Mouse (Mus musculus): ENCODE data around the gene Pald1. TPM values are rescaled to one million over a fixed set of nuclear protein-coding genes. Genes with fewer than 3 reads are reported as not detected.
A peak's percentile ranks its signal among the peaks of the same experiment; 100 is the strongest.

The Pald1 gene
- total RNA-seq (2021): 10 to 100 TPM; 18.5 to 28.3 TPM
- long read RNA-seq, experiment 1, full-length matches to known transcripts: 13 of 57 reads
- long read RNA-seq, experiment 1, partial matches to known transcripts: 10 of 57 reads
- long read RNA-seq, experiment 1, other reads (novel, unspliced or antisense): 34 of 57 reads
- long read RNA-seq, experiment 2, full-length matches to known transcripts: 8 of 48 reads
- long read RNA-seq, experiment 2, partial matches to known transcripts: 9 of 48 reads
- long read RNA-seq, experiment 2, other reads (novel, unspliced or antisense): 31 of 48 reads

DNA sequence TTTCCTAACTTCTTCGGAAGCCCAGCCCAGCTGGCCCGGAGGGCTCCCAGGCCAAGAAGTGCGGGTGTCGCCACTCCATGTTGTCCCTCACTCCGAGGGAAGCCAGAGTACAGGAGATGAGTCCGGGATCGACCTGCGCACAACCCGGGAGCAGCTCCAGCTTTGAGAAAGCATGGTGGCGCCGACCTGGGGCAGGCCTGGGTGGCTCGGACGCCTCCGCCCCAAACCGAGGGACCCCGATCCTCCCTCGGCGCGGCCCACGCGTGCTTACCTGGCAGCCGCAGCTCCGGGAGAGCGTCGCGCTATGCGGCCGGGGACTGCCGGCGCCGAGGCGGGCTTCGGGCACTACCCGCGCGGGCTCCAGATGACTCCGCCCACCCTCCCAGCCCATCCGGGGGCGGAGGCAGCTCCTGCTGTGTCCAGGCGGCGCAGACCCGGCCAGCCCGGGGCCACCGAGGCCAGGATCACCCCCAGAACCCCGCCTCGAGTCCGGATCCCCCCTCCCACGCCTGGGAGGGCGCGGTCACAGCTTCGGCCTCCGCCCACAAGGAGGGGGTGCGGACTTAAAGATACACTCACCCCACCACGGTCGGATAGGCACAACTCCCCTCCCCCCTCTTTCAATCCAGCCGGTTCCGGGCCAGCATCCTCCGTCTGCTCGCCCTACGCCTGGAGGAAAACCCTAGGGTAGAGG, at the start of gene Pald1:
TSS of gene Pald1 (minus strand) at position 510 of the 694 bp plus-strand sequence.
- DNase-seq: peak; percentile 74

DNA sequence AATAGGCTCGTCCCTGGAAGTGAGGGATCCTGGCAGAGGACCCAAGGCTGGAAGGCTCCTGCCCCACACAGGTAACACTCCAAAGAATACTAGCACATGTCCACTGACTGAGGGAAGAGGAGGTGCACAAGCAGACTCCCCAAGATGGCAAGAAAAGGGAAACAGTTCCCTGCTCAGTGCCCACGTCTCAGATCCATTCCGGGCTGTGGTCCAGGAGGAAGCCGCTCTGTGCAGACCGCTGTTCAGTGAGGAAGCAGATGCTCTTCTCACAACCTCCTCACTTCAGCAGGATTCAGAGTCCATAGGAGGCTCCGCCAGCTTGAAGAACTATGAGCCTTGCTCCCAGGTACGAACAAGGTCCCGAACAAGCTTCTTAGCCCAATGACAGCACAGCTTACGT, 48.0 kb upstream of the Pald1 start:
- DNase-seq: no peak

DNA sequence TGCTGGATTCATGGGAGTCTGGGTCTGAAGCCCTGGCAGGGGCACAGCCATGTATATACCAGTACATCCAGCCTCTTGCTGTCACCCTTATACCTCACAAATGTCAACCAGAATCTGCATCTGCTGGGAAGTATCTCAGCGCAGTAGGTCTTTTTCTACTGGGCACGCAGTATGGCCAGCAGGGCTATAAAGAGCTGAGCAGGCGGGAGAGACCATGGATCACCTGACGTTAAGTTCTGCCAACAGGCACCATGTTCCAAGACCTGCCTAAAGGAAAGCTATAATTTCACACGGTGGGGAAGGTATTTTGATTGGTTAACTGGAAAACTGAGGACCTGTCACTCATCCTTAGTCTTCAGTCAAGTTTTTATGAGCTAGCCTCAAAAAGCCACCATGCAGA, 45.7 kb upstream of the Pald1 start:
- DNase-seq: no peak

DNA sequence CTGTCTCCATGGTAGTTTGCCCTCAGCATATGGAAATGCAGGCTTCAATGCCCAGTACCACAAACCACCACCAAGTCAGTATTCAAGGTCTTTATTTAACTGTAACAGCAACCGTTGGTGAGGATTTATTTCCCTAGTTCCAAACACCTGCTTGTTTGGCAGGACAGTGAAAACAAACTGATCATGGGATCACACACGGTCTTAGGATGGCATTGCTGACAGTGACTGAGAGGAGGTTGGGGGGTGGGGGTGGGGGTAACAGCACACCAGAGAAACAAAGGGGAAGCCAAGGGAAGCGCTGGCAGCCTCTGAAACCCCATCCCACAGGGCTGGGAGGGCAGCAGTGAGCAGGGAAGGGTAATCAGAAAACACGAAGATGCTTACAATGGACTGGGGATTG, 45.1 kb upstream of the Pald1 start:
- DNase-seq: no peak

DNA sequence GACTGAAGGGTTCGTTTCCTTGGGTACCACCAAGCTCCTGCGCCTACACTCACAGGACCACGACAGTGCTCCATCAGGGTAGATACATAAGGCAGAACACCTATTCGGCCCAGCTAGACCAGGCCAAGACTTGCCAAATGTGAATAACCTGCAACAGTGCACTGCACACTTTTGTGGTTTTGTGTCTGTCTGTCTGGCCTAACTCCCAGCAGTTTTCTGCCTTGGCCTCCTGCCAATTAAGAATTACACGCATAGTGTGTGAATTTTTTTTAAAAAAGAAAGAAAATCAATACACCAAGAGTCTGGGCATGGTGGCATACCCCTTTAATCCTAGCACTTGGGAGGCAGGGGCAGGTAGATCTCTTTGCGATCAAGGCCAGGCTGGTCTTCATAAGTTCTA, 44.6 kb upstream of the Pald1 start:
- DNase-seq: no peak

DNA sequence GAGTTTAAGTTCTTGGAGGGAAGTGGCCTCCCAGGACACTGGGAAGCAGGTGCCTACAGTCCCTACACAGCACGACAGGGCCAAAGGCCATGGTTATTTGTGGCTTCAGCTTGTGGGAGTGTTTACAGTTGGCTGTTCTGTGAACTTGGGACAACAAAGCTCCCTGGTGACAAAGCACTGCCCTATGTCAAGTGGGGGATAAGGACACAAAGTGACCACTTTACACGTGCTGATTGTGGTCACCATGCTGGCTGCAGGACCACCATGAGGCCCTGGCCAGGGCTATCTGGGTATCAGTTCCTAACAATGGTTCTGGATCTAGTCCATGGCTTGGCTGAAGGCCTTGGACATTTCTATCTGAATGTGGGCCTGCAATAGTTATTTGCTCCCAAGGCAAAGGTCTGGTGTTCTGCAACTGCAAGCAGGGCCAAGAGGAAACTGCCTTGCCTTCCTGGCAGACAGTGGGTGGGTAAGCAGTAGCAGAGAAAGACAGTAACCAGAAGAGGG, 43.0 kb upstream of the Pald1 start:
- DNase-seq: no peak

DNA sequence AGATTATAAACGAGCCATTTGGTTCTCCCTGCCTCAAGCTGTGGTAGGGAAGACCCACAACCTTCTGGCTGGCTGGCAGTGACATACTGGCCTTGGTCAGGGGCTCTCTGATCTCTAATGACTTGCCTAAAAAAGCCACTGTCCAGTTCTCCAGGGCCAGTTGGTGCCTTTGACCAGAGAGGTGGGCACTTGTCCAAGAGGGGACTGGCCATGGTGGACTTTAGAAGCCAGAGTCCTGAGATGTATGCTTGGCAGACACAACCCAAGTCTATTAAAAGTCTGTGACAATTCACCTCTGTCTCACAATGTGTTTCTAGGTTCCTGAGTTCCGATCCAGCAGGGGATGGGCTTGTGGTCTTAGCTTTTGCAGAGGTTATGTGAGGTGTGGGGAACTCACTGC, 41.7 kb upstream of the Pald1 start:
- DNase-seq: no peak

DNA sequence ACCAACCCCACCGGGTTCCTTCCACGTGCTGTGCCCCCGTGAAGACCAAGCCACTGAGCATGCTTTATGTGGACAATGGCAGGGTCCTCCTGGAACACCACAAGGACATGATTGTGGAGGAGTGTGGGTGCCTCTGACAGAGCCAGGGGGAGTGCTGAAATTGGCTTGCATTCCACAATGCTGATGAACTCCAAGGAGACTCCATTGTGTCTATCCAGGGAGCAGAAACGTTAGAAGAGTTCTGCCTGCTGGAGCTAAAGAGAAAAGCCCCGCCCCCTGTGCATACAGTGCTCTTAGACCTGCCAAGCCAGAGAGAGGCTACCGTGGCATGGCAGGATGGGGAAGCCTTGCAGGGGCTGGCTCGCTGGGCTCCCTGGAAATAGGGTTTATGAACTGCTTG, 41.2 kb upstream of the Pald1 start:
- no peak for DNase-seq

DNA sequence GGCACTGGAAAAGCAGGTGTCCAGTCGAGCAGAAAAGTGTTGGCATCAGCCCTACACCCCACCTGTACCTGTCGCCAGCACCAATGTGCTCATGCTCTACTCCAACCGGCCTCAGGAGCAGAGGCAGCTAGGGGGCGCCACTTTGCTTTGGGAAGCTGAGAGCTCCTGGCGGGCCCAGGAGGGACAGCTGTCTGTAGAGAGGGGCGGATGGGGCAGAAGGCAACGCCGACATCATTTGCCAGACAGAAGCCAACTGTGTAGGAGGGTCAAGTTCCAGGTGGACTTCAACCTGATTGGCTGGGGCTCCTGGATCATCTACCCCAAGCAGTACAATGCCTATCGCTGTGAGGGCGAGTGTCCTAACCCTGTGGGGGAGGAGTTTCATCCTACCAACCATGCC, 40.0 kb upstream of the Pald1 start:
- DNase-seq: peak; percentile 60

DNA sequence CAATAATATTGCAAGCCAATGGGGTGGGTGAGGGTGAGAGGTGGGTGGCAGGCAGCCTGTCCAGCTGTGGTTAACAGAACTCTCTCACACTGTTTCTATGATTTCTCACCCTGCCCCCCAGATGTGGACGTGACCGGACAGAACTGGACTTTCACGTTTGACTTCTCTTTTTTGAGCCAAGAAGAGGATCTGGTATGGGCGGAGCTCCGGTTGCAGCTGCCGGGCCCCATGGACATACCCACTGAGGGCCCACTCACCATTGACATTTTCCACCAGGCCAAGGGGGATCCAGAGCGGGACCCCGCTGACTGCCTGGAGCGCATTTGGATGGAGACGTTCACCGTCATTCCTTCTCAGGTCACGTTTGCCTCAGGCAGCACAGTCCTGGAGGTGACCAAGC, 39.5 kb upstream of the Pald1 start:
- no peak for DNase-seq

DNA sequence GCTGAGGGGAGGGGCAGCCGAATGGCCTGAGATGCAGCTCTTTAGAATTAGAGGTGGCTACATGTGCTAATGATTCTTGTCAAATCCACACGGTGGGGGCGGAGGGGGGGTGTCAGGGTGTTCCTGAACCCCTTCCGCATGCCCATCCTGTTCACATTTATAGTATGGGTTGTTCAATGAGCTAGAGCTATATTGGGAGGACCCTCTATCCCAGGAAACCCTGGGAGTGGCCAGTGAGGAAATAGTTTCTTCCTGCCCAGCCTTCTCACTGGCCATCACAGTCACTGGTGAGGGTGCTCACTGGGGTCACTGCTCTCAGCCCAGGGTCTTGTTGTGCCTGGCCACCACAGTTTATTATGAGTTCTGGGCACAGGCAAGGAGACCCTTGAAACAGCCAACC, 36.7 kb upstream of the Pald1 start:
- no peak for DNase-seq

DNA sequence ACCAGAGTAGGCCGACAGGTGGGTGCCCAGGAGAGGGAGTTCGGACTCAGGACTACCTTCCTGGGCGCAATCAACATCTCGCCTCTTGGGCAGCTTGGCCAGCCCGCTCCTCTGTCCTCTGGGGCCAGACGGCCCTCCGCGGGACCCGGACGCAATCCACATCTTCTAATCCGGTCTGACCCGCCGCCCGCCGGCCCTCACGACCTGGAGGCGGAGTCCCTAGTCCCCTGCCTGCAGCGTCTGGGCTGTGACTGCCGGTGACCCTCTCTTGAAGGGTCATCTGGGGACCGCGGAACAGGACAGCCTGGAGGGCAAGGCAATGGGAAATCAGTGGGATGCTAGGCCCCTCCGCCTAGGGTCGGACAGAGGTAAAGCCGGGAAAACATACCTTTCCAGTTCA, 35.8 kb upstream of the Pald1 start:
- DNase-seq: no peak

DNA sequence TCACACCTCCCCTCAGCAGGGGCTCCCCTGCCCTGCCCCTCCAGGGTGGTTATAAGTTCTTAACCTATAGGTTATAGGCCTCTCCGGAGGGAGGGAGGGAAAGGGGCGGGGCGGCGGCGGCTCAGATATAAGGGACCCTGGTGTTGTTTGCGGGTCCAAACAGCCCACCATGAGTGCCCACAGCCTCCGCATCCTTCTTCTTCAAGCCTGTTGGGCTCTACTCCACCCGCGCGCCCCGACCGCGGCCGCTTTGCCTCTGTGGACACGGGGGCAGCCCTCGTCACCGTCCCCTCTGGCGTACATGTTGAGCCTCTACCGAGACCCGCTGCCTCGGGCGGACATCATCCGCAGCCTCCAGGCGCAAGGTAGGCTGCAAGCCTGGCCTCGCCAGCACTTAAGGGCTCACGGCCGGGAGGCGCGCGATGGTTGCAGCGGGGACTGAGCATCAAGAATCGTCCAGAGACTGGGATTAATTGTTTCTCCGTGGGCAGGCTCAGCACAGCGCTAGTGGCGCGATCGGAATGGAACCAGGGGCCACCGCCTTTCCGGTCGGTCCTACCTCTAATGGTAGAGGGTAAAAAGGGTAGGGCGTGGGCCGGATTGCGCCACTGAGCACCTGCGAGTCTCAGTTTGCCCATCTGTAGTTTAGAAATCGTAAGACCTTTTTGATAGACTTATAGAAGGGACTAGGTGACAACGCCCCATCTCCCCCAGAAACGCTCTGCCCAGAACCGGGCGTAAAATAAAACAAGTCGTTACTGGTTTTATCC, 35.0 kb upstream of the Pald1 start:
- DNase-seq: no peak

DNA sequence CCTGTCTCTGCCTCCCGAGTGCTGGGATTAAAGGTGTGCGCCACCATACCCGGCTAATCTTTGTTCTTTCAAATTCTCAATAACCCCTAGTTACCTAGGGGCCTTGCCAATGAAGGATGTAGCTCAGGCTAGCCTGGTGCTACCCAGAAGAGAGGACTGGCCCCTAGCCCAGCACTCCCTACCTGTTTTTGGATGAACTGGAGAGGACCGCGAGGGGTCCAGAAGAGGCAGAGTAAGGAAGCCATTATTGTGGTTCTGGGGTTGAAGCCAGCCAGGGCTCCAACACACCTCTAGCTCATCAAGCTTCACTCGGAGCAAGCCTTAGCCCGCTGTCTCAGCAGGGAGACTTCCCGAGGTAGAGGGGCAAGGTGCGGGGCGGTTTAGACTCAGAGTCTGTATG, 34.3 kb upstream of the Pald1 start, which contains the start of gene Nodal:
TSS of gene Nodal (plus strand) at position 301 of the 400 bp plus-strand sequence.
- DNase-seq: no peak

DNA sequence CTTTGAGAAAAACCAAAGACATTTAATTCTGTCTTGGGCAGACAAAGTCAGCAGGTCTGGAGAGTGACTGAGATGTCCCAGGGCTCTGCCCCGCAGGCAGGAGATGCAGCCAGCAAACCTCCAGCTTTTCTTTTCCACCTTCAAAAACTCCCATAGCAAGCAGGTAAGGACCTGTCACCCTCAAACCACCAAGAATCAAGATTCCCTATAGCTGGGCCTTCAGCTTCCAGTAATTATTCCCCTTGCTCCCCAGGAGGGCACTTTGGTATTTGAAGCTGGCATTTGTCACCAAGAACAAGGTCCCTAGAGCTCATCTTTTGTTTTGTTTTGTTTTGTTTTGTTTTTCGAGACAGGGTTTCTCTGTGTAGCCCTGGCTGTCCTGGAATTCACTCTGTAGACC, 33.7 kb upstream of the Pald1 start:
- DNase-seq: no peak

DNA sequence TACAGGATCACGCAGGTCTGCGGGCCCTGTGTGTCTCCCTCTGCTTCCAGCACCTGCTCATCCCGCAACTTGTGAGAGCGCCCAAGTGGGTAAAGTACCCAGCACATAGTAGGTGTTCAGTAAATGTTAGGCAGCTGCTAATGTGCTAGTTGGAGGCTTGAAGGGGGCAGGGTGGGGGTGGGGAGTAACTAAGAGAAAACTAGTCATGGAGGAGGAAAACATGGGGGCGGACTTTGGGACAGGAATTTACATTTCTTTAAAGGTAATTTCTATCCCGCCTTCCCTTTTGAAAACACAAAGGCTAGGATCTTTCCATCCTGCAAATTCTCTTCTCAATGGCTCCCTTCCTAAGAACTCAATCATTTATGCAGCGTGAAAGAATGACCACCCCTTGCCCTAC, 33.2 kb upstream of the Pald1 start:
- no peak for DNase-seq

DNA sequence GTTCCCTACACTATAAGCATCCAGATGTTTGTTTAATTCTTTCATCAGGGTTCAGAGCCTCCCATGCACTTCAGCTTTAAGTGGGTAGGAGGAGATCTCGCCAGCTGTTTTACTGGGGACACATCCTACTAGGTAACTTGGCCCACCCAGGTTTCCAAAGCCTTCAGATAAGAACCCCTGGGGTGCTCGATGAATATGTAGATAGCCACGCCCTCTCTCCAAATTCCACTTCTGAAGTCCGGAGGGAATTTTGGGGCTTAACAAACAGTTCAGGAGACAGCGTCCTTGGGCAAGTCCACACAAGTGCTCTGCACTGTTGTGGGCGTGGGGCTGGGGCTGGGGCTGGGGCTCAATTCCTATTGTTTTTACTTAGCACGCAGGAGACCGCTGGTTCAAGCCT, 32.6 kb upstream of the Pald1 start:
- DNase-seq: no peak

DNA sequence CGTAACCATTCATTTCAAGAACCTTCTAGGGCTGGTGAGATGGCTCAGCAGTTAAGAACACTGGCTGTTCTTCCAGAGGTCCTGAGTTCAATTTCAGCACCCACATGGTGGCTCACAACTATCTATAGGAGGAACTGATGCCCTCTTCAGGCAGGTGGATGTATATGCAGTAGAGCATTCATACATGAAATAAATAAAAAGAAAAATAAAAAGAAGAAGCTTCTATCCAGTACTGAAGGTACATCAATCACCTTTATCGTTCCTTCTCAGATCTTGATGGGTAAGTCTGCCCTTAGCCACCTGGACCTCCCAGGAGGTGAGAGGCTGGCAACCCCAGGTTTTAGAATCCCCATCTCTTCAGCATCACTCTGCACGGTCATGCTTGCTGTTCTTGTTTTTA, 31.9 kb upstream of the Pald1 start:
- DNase-seq: no peak

DNA sequence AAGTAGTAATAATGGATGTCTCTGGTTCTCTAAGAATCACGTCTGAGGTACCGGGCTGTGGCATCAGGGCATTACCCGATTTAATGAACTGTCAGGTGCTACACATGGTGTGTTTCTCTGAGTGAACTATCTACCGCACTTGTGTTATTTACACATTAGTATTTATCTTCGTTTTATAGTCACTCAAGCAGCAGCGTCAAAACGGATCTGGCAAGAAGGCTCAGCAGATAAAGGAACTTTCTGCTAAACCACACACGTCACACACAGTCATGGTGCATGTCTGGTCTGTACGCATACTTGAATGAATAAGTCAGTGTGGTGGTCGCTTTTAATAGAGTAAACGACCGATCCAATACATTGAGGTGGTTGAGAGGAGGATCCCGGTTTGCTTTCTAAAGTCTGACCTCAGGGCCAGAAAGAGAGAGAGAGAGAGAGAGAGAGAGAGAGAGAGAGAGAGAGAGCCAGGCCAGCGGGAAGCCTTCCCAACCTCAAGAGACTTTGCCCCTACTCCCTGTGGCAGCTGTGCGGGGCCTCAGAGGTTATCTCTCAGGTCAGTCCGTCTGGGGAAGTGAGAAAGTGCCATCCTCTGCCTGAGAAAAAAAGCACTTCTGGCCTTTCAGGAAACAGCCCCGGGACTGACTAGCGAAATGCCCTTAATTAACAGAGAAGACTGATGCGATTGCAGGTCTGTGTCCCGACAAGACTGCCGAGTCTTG, 29.7 kb upstream of the Pald1 start:
- no peak for DNase-seq

DNA sequence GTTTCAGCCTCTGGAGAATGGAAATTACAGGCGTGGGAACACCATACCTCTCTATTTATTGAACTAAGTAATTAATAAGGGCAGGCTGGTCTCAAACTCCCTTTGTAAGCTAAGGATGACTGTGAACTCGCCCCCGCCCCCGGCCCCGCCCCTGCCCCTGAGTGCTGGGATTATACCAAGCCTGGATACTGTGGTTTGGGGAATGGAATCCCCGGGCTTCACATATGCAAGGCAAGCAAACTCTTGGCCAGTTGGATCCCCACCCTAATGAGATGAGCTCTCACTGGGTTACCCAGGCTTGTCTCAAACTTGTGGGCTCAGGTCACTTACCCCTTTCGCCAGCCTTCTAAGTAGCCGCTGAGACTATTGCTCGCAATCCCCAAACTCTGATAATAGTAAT, 26.9 kb upstream of the Pald1 start:
- DNase-seq: no peak

DNA sequence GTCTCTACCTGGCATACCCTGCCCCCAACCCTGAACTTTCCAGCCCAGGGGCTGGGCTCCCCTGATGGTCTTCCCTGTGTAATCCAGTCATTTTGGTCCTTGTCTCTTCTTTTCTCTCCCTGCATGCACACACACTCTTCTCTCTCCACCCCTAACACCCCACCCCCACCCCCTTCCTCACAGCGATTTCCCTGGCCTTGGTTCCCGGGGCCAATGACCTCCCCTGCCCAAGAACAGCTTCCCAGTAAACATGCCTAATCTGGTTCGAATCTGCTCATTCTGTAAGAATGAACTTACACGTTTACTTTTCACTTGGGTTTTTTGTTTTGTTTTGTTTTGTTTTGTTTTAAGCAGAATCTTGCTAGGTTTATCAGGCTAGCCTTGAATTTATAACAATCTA, 26.4 kb upstream of the Pald1 start:
- no peak for DNase-seq

DNA sequence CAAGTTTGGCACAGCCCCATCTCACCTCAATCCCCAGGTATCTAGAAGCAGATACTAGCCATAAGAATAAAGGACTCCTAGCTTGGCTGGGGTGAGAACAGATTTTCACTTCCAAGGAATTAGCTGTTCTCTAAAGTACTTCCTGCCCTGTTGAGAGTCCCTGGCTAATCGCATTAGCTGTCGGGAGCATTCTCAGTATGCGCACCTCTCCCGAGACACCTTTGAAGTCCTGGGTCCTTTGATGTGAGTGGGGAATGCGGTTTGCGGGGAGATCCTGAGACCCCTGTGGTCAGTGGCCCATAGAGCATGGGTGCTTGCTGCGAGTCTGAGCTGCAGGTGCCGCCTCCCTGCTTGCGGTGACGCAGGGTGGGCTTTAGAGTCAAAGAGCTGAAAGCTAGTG, 22.6 kb upstream of the Pald1 start:
- DNase-seq: no peak

DNA sequence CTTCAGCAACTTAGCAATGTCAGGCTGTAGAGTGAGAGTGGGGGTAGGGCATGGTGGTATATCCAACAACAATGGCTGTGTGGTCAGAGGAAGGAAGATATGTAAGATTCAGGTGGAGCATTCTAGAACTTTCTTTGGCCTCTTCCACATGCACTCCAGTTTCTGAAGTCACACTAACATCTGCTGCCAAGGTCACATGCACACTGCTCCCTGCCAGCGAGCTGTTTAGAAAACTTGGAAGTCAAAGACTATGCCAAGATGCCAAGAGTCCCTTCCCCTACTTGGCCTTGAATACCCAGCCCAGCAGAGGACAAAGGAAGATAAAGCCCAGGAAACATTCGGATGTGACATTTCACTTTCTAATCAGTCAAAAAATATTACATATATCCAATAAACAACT, 19.6 kb upstream of the Pald1 start:
- DNase-seq: no peak
